Comparison of ENCODE assay signal across 9 mouse cellular contexts in the genomic region with DNA sequence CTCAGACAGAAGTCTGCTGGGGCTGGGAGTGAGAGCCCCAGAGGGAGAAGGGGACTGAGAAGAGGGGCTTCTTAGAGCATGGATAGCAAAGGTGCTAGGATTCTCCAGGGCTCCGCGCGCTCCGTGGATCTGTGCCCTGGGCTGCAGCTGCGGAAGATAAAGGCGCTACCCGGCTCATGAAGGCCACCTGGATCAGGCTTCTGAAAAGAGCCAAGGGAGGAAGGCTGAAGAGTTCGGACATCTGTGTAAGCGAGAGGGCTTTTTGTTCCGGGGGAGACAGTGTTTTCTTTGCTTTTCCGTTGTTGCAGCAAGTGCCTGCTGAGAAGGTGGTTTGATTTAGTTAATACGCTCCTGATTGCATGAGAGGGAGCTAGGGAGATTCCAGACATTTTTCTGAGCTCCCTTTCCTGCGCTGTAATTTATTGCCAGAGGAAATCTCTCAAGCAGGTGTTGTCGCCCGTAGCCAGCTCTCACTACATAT.
DNase-seq lines count a peak whose midpoint lies in the region.
"Had no signal": no experiment of that assay in that cellular context is flagged by ENCODE, and none has a peak within 500 bp of the region (broad histone marks: within the 10 kb centered on the region; RNA-seq: fewer than 3 reads in every experiment).

No protein-coding gene starts in this region.

- no peaks in the 10 kb centered on the region for H3K9me3 ChIP-seq in heart, embryonic 10.5 days

- 24% methylated on average over 15 of the region's 15 CpGs for WGBS in heart, embryonic 10.5 days

- peaks cover 17% of the 10 kb centered on the region for H3K4me1 ChIP-seq in heart, embryonic 10.5 days

- DNase-seq in heart, embryonic 10.5 days (ENCODE audit: low spot score): no peak
- no peak for DNase-seq in heart, postnatal 36 days
- DNase-seq in adrenal gland, postnatal 36 days: peak; percentile 29 to 39
- peak; percentile 36 to 39 for DNase-seq in frontal cortex, postnatal 36 days (ENCODE audit: low spot score in 2 of 2)
- DNase-seq in left cerebral cortex, postnatal 36 days (ENCODE audit: low spot score in 2 of 2): peak; percentile 39 to 47
- peak; percentile 19 for DNase-seq in retina, postnatal 1 day
- no peak for DNase-seq in thymus, postnatal 10 days (ENCODE audit: low spot score in 2 of 2)
- no peak for DNase-seq in gastrocnemius, adult 18-20 months (ENCODE audit: low spot score)

- H3K27me3 ChIP-seq in heart, embryonic 10.5 days (ENCODE audit: insufficient read depth, poor library complexity, severe bottlenecking): no peaks in the 10 kb centered on the region

- H3K36me3 ChIP-seq in heart, embryonic 10.5 days: no peaks in the 10 kb centered on the region

- H3K27ac ChIP-seq in heart, embryonic 10.5 days: no peak overlapping the region

- intact Hi-C loops in heart, postnatal 36 days (cut with DNase I): no loop called here
- intact Hi-C loops in left cerebral cortex, postnatal 36 days (cut with DNase I): loop anchor here (5.0 kb wide), 1 partner anchor 131 kb away; no protein-coding TSS in a partner anchor

- peak overlapping the region; percentile 9; the same call in 1 of the 2 replicates for H3K4me3 ChIP-seq in heart, embryonic 10.5 days
- H3K4me3 ChIP-seq: myocyte had no signal

Comparison
In these comparisons a context has a peak if more than half of its experiments do, and no peak if none do; other contexts are left out.
1. DNase-seq: peak in adrenal gland, postnatal 36 days (2 of 2), frontal cortex, postnatal 36 days (2 of 2), left cerebral cortex, postnatal 36 days (2 of 2) and retina, postnatal 1 day (single experiment); none in heart, embryonic 10.5 days (single experiment), heart, postnatal 36 days (0 of 2), thymus, postnatal 10 days (0 of 2) and gastrocnemius, adult 18-20 months (single experiment).